In genomic region chr13:69559291-69559961, GRCm38 (mm10) we compare ENCODE assay signal across 11 mouse cellular contexts. TPM values are rescaled to one million over a fixed set of nuclear protein-coding genes. Genes with fewer than 3 reads are reported as not detected.
A peak's percentile ranks its signal among the peaks of the same experiment; 100 is the strongest.
DNase-seq lines count a peak whose midpoint lies in the region; ATAC-seq lines count a peak whose summit lies in the region.
"Had no signal": no experiment of that assay in that cellular context is flagged by ENCODE, and none has a peak within 500 bp of the region (broad histone marks: within the 10 kb centered on the region; RNA-seq: fewer than 3 reads in every experiment).

No protein-coding gene starts in this region.

- DNase-seq in embryo, embryonic 10.5 days (ENCODE audit: low spot score): peak; percentile 20
- no peak for DNase-seq in embryo, embryonic 11 days
- no peak for DNase-seq in lung, postnatal 4 days
- DNase-seq in midbrain, embryonic 10.5 days (ENCODE audit: low spot score): no peak
- no peak for DNase-seq in kidney, adult 11 months
- no peak for DNase-seq in cerebellum, adult 9-11 months
- DNase-seq: cerebellum, adult 2 months; liver, postnatal 0 days had no signal

- no peak overlapping the region for H3K27ac ChIP-seq in lung, embryonic 16.5 days (ENCODE audit: low read length)
- H3K27ac ChIP-seq in midbrain, embryonic 10.5 days (replicated peaks): peak overlapping the region; percentile 73
- no peak overlapping the region for H3K27ac ChIP-seq in stomach, embryonic 14.5 days (ENCODE audit: low read length)

- H3K4me3 ChIP-seq in lung, embryonic 16.5 days (ENCODE audit: low read length): no peak overlapping the region
- no peak overlapping the region for H3K4me3 ChIP-seq in midbrain, embryonic 10.5 days
- H3K4me3 ChIP-seq in stomach, embryonic 14.5 days (ENCODE audit: low read depth, low read length): no peak overlapping the region
- H3K4me3 ChIP-seq: erythroblast, embryonic 14.5 days had no signal

- H3K36me3 ChIP-seq in lung, embryonic 16.5 days (ENCODE audit: control insufficient read depth, insufficient read depth, low read length): no peaks in the 10 kb centered on the region
- no peaks in the 10 kb centered on the region for H3K36me3 ChIP-seq in midbrain, embryonic 10.5 days
- no peaks in the 10 kb centered on the region for H3K36me3 ChIP-seq in stomach, embryonic 14.5 days (ENCODE audit: control insufficient read depth, insufficient read depth, low read length)

- H3K9me3 ChIP-seq in lung, embryonic 16.5 days (ENCODE audit: control insufficient read depth, low read length): no peaks in the 10 kb centered on the region
- no peaks in the 10 kb centered on the region for H3K9me3 ChIP-seq in midbrain, embryonic 10.5 days (replicated peaks)
- no peaks in the 10 kb centered on the region for H3K9me3 ChIP-seq in stomach, embryonic 14.5 days (ENCODE audit: control insufficient read depth, low read depth, low read length)

- ATAC-seq in lung, embryonic 16.5 days (ENCODE audit: low read depth): peak; percentile 73
- ATAC-seq in stomach, embryonic 14.5 days (ENCODE audit: insufficient number of reproducible peaks, insufficient read depth, low FRiP score, low read depth): peak; percentile 56; the same call in 1 of the 2 replicates
- ATAC-seq: liver, postnatal 0 days had no signal

- H3K9ac ChIP-seq in lung, embryonic 16.5 days (ENCODE audit: low read length): no peak overlapping the region
- no peak overlapping the region for H3K9ac ChIP-seq in stomach, embryonic 14.5 days (replicated peaks; ENCODE audit: low read depth, low read length)
- H3K9ac ChIP-seq: liver, postnatal 0 days had no signal

- H3K4me2 ChIP-seq in lung, embryonic 16.5 days (ENCODE audit: low read depth, low read length): no peak overlapping the region; the same call in 1 of the 2 replicates
- H3K4me2 ChIP-seq in stomach, embryonic 14.5 days (replicated peaks; ENCODE audit: low read depth, low read length): no peak overlapping the region

- H3K4me1 ChIP-seq in lung, embryonic 16.5 days (replicated peaks; ENCODE audit: control insufficient read depth, insufficient read depth, low read length): no peaks in the 10 kb centered on the region
- peaks cover 11% of the 10 kb centered on the region for H3K4me1 ChIP-seq in midbrain, embryonic 10.5 days
- no peaks in the 10 kb centered on the region for H3K4me1 ChIP-seq in stomach, embryonic 14.5 days (ENCODE audit: control insufficient read depth, insufficient read depth, low read length)

- H3K27me3 ChIP-seq in lung, embryonic 16.5 days (ENCODE audit: control insufficient read depth, insufficient read depth, low read depth, low read length): no peaks in the 10 kb centered on the region
- H3K27me3 ChIP-seq in midbrain, embryonic 10.5 days (ENCODE audit: low read depth, poor library complexity, severe bottlenecking): no peaks in the 10 kb centered on the region
- no peaks in the 10 kb centered on the region for H3K27me3 ChIP-seq in stomach, embryonic 14.5 days (ENCODE audit: control insufficient read depth, insufficient read depth, low read length)

- WGBS in lung, embryonic 16.5 days: 42% methylated on average over 13 of the region's 13 CpGs
- 55% methylated on average over 13 of the region's 13 CpGs for WGBS in midbrain, embryonic 10.5 days
- 56% methylated on average over 13 of the region's 13 CpGs for WGBS in stomach, embryonic 14.5 days

RNA-seq across cellular contexts. Expression of gene Tent4a, which starts 25.0 kb away (rescaled TPM):
- 5.0 and 5.1 TPM in 2 replicates for polyA plus RNA-seq in lung, embryonic 16.5 days (2015; fragmentation: Nextera tagmentation; extraction: Ambion mirVana)
- 4.9 and 5.2 TPM in 2 replicates for polyA plus RNA-seq in midbrain, embryonic 10.5 days (2016; fragmentation: Nextera tagmentation; extraction: Ambion mirVana)
- 7.9 and 8.8 TPM in 2 replicates for polyA plus RNA-seq in stomach, embryonic 14.5 days (2014; fragmentation: Nextera tagmentation; extraction: Ambion mirVana)

RNA-seq across cellular contexts. Expression of gene Nsun2, which starts 25.9 kb away (rescaled TPM):
- 86.6 and 89.2 TPM in 2 replicates for polyA plus RNA-seq in lung, embryonic 16.5 days (2015; fragmentation: Nextera tagmentation; extraction: Ambion mirVana)
- polyA plus RNA-seq in midbrain, embryonic 10.5 days (2016; fragmentation: Nextera tagmentation; extraction: Ambion mirVana): 125 and 150 TPM in 2 replicates
- polyA plus RNA-seq in stomach, embryonic 14.5 days (2014; fragmentation: Nextera tagmentation; extraction: Ambion mirVana): 110 and 116 TPM in 2 replicates

RNA-seq across cellular contexts. Expression of gene Srd5a1, which starts 51.8 kb away (rescaled TPM):
- 22.3 and 23.0 TPM in 2 replicates for polyA plus RNA-seq in lung, embryonic 16.5 days (2015; fragmentation: Nextera tagmentation; extraction: Ambion mirVana)
- polyA plus RNA-seq in midbrain, embryonic 10.5 days (2016; fragmentation: Nextera tagmentation; extraction: Ambion mirVana): 24.8 and 27.1 TPM in 2 replicates
- polyA plus RNA-seq in stomach, embryonic 14.5 days (2014; fragmentation: Nextera tagmentation; extraction: Ambion mirVana): 35.3 and 36.0 TPM in 2 replicates
